In the genomic region with DNA sequence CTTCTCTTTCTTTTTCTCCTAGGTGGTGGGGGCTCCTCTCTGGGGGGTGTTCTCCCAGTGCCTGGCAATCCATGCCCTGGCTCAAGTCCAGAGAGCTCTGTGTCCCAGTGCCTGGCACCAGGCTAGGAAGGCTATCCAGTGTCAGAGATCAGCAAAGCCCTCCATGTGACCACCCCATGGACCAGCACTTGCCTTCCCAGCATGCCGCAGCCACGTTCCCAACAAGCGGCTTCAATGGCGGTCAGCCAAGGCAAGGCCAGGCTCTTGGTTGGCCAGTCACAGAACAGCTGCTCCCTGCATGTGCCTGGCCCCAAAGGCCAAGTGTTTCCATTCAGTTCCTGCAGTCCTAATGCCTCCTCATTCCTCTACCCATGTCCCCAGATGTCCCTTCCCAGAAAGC, we compare ENCODE assay signal across 13 mouse cellular contexts. TPM values are rescaled to one million over a fixed set of nuclear protein-coding genes. Genes with fewer than 3 reads are reported as not detected.
DNase-seq lines count a peak whose midpoint lies in the region; ATAC-seq and TF ChIP-seq lines count a peak whose summit lies in the region.
"Had no signal": no experiment of that assay in that cellular context is flagged by ENCODE, and none has a peak within 500 bp of the region (broad histone marks: within the 10 kb centered on the region; RNA-seq: fewer than 3 reads in every experiment).

No protein-coding gene starts in this region.

- no peaks in the 10 kb centered on the region for H3K27me3 ChIP-seq in kidney, adult 2 months (replicated peaks; ENCODE audit: control insufficient read depth, insufficient read depth, low read length)
- H3K27me3 ChIP-seq in kidney, embryonic 14.5 days (ENCODE audit: control insufficient read depth, insufficient read depth, low read length): no peaks in the 10 kb centered on the region
- no peaks in the 10 kb centered on the region for H3K27me3 ChIP-seq in thymus, adult 2 months (ENCODE audit: control insufficient read depth, insufficient read depth, low read length)
- H3K27me3 ChIP-seq: forebrain, embryonic 12.5 days; midbrain, embryonic 15.5 days had no signal

- TF ChIP-seq CTCF in kidney, adult 2 months (conservative IDR thresholded peaks at IDR 0.05; ENCODE audit: insufficient read depth, insufficient read length, low read depth, low read length): no peak
- no peak for TF ChIP-seq CTCF in gastrocnemius, adult 2 months (IDR thresholded peaks at IDR 0.05)
- TF ChIP-seq CTCF in thymus, adult 2 months (IDR thresholded peaks at IDR 0.05; ENCODE audit: borderline replicate concordance, control insufficient read depth, extremely low read depth, insufficient read depth, low read length, poor library complexity): no peak

- H3K27ac ChIP-seq in kidney, adult 2 months (ENCODE audit: insufficient read depth, low read depth, low read length): no peak overlapping the region
- H3K27ac ChIP-seq in kidney, embryonic 14.5 days (ENCODE audit: low read depth, low read length): no peak overlapping the region
- H3K27ac ChIP-seq in gastrocnemius, adult 2 months: peak overlapping the region; percentile 93
- H3K27ac ChIP-seq in thymus, adult 2 months (ENCODE audit: control insufficient read depth, insufficient read depth, low read length): no peak overlapping the region
- H3K27ac ChIP-seq: forebrain, embryonic 12.5 days; midbrain, embryonic 15.5 days had no signal

- intact Hi-C loops in gastrocnemius, adult 2 months (cut with DNase I): loop anchor here (1.0 to 2.0 kb wide), 2 partner anchors 23 to 80 kb away; no protein-coding TSS in a partner anchor

- TF ChIP-seq POLR2A in kidney, adult 2 months (IDR thresholded peaks at IDR 0.05; ENCODE audit: low read depth, low read length): no peak
- no peak for TF ChIP-seq POLR2A in thymus, adult 2 months (IDR thresholded peaks at IDR 0.05; ENCODE audit: control insufficient read depth, extremely low read depth, insufficient read depth, low read length, poor library complexity)

- no peak overlapping the region for H3K9ac ChIP-seq in kidney, embryonic 14.5 days (ENCODE audit: low read depth, low read length)
- H3K9ac ChIP-seq: forebrain, embryonic 12.5 days; midbrain, embryonic 15.5 days had no signal

- DNase-seq in adrenal gland, adult 2 months: peak; percentile 31
- no peak for DNase-seq in adrenal gland, postnatal 4 days (ENCODE audit: low spot score in 2 of 2)
- peak; percentile 15 for DNase-seq in kidney, adult 2 months
- DNase-seq in adrenal gland, postnatal 36 days: peak; percentile 18 to 55
- peak; percentile 94 for DNase-seq in gastrocnemius, adult 2 months
- no peak for DNase-seq in thymus, postnatal 36 days
- no peak for DNase-seq in thymus, adult 2 months
- DNase-seq: spleen, adult 18-20 months; thymus, adult 18-20 months had no signal

- no peak for ATAC-seq in kidney, embryonic 14.5 days (ENCODE audit: low FRiP score, low TSS enrichment)
- ATAC-seq: midbrain, embryonic 15.5 days had no signal

- H3K36me3 ChIP-seq in kidney, adult 2 months (ENCODE audit: control insufficient read depth, insufficient read depth, low read length): no peaks in the 10 kb centered on the region
- no peaks in the 10 kb centered on the region for H3K36me3 ChIP-seq in kidney, embryonic 14.5 days (ENCODE audit: control insufficient read depth, insufficient read depth, low read length)
- H3K36me3 ChIP-seq in thymus, adult 2 months (ENCODE audit: control insufficient read depth, insufficient read depth, low read length): no peaks in the 10 kb centered on the region
- H3K36me3 ChIP-seq: forebrain, embryonic 12.5 days; midbrain, embryonic 15.5 days had no signal

- H3K4me3 ChIP-seq in kidney, adult 2 months (ENCODE audit: insufficient read depth, low read depth, low read length): no peak overlapping the region
- no peak overlapping the region for H3K4me3 ChIP-seq in kidney, embryonic 14.5 days (ENCODE audit: low read length)
- H3K4me3 ChIP-seq in gastrocnemius, adult 2 months: 0 out of 2 replicates have a peak overlapping the region, but pooled peaks have one; percentile 2
- no peak overlapping the region for H3K4me3 ChIP-seq in thymus, adult 2 months (ENCODE audit: control insufficient read depth, insufficient read depth, low read length)
- H3K4me3 ChIP-seq: forebrain, embryonic 12.5 days; midbrain, embryonic 15.5 days had no signal

- 88% methylated on average over 4 of the region's 4 CpGs for WGBS in kidney, adult 2 months
- WGBS in kidney, embryonic 14.5 days: 92% methylated on average over 4 of the region's 4 CpGs
- 95% methylated on average over 4 of the region's 4 CpGs for WGBS in thymus, adult 2 months

- no peaks in the 10 kb centered on the region for H3K4me1 ChIP-seq in kidney, adult 2 months (ENCODE audit: control insufficient read depth, insufficient read depth, low read length)
- H3K4me1 ChIP-seq in kidney, embryonic 14.5 days (ENCODE audit: control insufficient read depth, insufficient read depth, low read length): no peaks in the 10 kb centered on the region
- peaks cover 4% of the 10 kb centered on the region for H3K4me1 ChIP-seq in thymus, adult 2 months (replicated peaks; ENCODE audit: control insufficient read depth, insufficient read depth, low read length)
- H3K4me1 ChIP-seq: forebrain, embryonic 12.5 days; midbrain, embryonic 15.5 days had no signal

- no peak overlapping the region for H3K4me2 ChIP-seq in kidney, embryonic 14.5 days (replicated peaks; ENCODE audit: low read depth, low read length)
- H3K4me2 ChIP-seq: forebrain, embryonic 12.5 days; midbrain, embryonic 15.5 days had no signal

- H3K9me3 ChIP-seq in kidney, embryonic 14.5 days (ENCODE audit: control insufficient read depth, low read length): no peaks in the 10 kb centered on the region
- H3K9me3 ChIP-seq: forebrain, embryonic 12.5 days; midbrain, embryonic 15.5 days had no signal

RNA-seq across cellular contexts. Expression of a gene that starts 53.2 kb away (rescaled TPM):
- total RNA-seq in adrenal gland, adult 2 months (2021): 1 to 10 TPM in 1 of 2 experiments, under 1 TPM in 1; 0.52 to 1.2 TPM
- 1.1 and 1.3 TPM in 2 replicates for polyA plus RNA-seq in adrenal gland, adult 2 months (2012; rRNA removed)
- 1 to 10 TPM; 2.0 to 3.5 TPM for total RNA-seq in adrenal gland, postnatal 4 days (2021)
- 0.12 and 0.28 TPM in 2 replicates for polyA plus RNA-seq in kidney, adult 2 months (2012; rRNA removed)
- polyA plus RNA-seq in kidney, embryonic 14.5 days (2014; fragmentation: Nextera tagmentation; extraction: Ambion mirVana): 0.57 and 0.87 TPM in 2 replicates
- total RNA-seq in adrenal gland, postnatal 36 days (2021): under 1 TPM; 0.66 to 0.69 TPM
- total RNA-seq in gastrocnemius, adult 2 months (2021): under 1 TPM in 1 of 2 experiments, not detected in 1; 0.05 TPM
- polyA plus RNA-seq in thymus, adult 2 months (2012; rRNA removed): 3.0 and 3.3 TPM in 2 replicates
- polyA plus RNA-seq: heart, embryonic 14.5 days had no signal

Comparison
In these comparisons a context has a peak if more than half of its experiments do, and no peak if none do; other contexts are left out.
1. DNase-seq: peak in adrenal gland, adult 2 months (single experiment), kidney, adult 2 months (single experiment), adrenal gland, postnatal 36 days (2 of 2) and gastrocnemius, adult 2 months (single experiment); none in adrenal gland, postnatal 4 days (0 of 2), thymus, postnatal 36 days (0 of 2) and thymus, adult 2 months (single experiment).